Mouse (Mus musculus): ENCODE data around the gene Atp6v1g2. TPM values are rescaled to one million over a fixed set of nuclear protein-coding genes. Genes with fewer than 3 reads are reported as not detected.

Gene Atp6v1g2
- polyA plus RNA-seq, 1 experiment, result 628 TPM

DNA sequence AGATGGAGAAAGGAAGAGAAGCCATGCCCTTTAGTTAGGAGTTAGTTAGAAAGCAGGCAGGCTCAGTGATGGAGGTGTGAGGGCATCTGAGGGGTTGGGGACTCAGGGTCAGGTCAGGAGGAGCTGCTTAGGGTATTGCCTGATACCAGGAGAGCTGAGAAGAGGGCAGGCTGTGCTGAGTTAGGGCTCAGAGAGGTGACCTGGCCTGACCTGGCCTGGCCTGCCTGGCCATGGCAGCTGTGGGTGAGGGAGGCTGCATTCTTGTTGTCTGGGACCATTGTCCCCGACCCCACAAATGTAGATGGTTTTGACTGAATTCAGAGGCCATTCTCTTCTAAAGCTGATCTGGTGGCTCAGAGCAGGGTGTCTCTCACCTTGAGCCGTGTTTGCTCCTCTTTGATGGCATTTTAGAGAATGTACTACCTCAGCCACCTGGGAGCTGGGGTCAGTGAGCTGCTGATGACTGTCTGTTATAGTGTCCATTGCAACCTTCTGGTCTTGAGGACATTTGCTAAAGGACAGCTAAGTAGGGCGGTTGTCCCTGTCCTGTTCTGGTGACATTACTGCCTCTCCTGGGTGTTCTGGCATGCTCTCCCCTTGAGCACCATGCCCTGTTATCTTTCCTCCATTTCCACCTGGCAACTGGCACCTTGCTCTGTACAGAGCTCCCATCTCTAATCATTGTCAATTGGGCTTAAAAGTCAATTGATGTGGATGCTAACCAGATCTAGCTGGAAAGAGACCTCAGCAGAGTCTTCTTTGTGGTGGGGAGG lies 17.1 kb downstream of the Atp6v1g2 start:
- no peaks in the 10 kb centered on the region for H3K27me3 ChIP-seq (ENCODE audit: control insufficient read depth, insufficient read depth, low read length)
- DNase-seq, result no peak
- H3K4me3 ChIP-seq (replicated peaks; ENCODE audit: insufficient read depth, low read depth, low read length), result no peak overlapping the region
- peaks cover 31% of the 10 kb centered on the region for H3K4me1 ChIP-seq (ENCODE audit: control insufficient read depth, insufficient read depth, low read length)
- no peak overlapping the region for H3K27ac ChIP-seq (ENCODE audit: insufficient read depth, low read length)
- WGBS, result 62% methylated on average over 3 of the region's 3 CpGs
- TF ChIP-seq CTCF (IDR thresholded peaks at IDR 0.05; ENCODE audit: borderline replicate concordance, insufficient read depth, low read depth, low read length) (no peak), POLR2A (IDR thresholded peaks at IDR 0.05; ENCODE audit: borderline replicate concordance, insufficient read depth, low read length) (no peak)

DNA sequence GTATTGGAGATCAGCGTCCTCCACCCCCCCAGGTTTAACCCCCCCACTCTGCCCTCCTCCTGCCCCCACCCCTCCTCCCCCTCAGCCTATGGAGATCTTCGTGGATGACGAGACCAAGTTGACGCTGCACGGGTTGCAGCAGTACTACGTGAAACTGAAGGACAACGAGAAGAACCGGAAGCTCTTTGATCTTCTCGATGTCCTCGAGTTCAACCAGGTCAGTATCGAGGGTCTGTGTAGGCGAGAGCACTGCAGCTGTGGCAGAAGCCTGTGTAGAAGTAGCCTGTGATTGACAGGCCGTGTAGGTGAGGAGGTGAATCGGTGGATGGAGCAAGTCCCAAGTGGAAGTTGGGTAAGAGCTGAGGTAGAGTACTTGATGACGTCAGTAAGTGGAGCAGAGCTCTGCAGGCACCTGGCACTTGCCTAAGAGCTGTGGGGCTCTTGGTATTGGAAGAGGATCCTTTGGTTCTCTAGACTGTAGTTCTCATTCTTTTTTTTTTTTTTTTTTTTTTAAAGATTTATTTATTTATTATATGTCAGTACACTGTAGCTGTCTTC lies 17.8 kb downstream of the Atp6v1g2 start:
- H3K27me3 ChIP-seq (ENCODE audit: control insufficient read depth, insufficient read depth, low read length), result no peaks in the 10 kb centered on the region
- WGBS, result 58% methylated on average over 15 of the region's 15 CpGs
- TF ChIP-seq POLR2A (IDR thresholded peaks at IDR 0.05; ENCODE audit: borderline replicate concordance, insufficient read depth, low read length) (no peak), CTCF (IDR thresholded peaks at IDR 0.05; ENCODE audit: borderline replicate concordance, insufficient read depth, low read depth, low read length) (no peak)
- H3K27ac ChIP-seq (ENCODE audit: insufficient read depth, low read length), result no peak overlapping the region
- peaks cover 25% of the 10 kb centered on the region for H3K4me1 ChIP-seq (ENCODE audit: control insufficient read depth, insufficient read depth, low read length)
- DNase-seq, result peak in 1 of 2 experiments; percentile 68
- H3K4me3 ChIP-seq (replicated peaks; ENCODE audit: insufficient read depth, low read depth, low read length), result no peak overlapping the region

DNA sequence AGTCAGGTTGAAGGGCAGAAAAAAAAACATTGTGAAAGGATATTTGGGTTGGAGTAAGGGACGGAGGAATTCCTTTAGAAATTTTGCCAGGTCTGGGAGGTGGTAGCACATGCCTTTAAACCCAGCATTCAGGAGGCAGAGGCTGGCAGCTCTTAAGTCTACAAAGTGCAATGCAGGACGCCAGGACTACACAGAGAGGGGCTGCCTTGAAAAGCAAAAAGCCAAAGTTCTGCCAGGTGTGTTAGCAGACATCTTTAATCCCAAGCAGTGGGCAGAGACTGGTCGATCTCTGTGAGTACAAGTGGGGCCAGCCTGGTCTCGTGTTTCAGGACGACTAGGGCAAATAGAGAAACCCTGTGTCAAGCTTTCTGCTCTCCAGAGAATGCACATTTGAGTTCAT lies 18.5 kb downstream of the Atp6v1g2 start:
- Histone ChIP-seq H3K27me3 (ENCODE audit: control insufficient read depth, insufficient read depth, low read length) (no peaks in the 10 kb centered on the region), H3K4me3 (replicated peaks; ENCODE audit: insufficient read depth, low read depth, low read length) (no peak overlapping the region), H3K4me1 (ENCODE audit: control insufficient read depth, insufficient read depth, low read length) (peaks cover 22% of the 10 kb centered on the region), H3K27ac (ENCODE audit: insufficient read depth, low read length) (no peak overlapping the region)
- WGBS, result 72% methylated on average over 5 of the region's 5 CpGs
- DNase-seq, result no peak
- no peak for TF ChIP-seq POLR2A (IDR thresholded peaks at IDR 0.05; ENCODE audit: borderline replicate concordance, insufficient read depth, low read length)

DNA sequence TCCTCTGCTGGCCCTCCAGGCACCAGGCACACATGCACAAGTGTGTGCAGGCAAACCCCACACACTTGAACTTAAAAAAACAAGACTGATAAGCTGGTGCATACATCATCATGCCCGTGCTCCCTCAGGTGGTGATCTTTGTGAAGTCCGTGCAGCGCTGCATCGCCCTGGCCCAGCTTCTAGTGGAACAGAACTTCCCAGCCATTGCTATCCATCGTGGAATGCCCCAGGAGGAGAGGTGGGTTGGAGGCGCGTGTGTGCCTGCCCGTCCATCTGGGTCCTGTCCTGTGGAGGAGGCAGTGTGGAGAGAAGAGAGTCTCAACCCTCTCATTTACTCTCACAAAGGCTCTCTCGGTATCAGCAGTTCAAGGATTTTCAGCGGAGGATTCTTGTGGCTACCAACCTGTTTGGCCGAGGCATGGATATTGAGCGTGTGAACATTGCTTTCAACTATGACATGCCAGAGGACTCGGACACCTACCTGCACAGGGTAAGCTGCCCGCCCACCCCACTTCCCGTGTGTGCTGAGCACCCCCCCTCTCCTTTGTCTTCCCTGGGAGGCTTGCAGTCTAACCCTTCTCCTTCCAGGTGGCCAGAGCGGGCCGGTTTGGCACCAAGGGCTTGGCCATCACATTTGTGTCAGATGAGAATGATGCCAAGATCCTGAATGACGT lies 19.3 kb downstream of the Atp6v1g2 start:
- Histone ChIP-seq H3K4me1 (ENCODE audit: control insufficient read depth, insufficient read depth, low read length) (peaks cover 22% of the 10 kb centered on the region), H3K4me3 (replicated peaks; ENCODE audit: insufficient read depth, low read depth, low read length) (no peak overlapping the region), H3K27me3 (ENCODE audit: control insufficient read depth, insufficient read depth, low read length) (no peaks in the 10 kb centered on the region), H3K27ac (ENCODE audit: insufficient read depth, low read length) (no peak overlapping the region)
- DNase-seq, result no peak
- 47% methylated on average over 18 of the region's 18 CpGs for WGBS
- TF ChIP-seq CTCF (IDR thresholded peaks at IDR 0.05; ENCODE audit: borderline replicate concordance, insufficient read depth, low read depth, low read length), result no peak

DNA sequence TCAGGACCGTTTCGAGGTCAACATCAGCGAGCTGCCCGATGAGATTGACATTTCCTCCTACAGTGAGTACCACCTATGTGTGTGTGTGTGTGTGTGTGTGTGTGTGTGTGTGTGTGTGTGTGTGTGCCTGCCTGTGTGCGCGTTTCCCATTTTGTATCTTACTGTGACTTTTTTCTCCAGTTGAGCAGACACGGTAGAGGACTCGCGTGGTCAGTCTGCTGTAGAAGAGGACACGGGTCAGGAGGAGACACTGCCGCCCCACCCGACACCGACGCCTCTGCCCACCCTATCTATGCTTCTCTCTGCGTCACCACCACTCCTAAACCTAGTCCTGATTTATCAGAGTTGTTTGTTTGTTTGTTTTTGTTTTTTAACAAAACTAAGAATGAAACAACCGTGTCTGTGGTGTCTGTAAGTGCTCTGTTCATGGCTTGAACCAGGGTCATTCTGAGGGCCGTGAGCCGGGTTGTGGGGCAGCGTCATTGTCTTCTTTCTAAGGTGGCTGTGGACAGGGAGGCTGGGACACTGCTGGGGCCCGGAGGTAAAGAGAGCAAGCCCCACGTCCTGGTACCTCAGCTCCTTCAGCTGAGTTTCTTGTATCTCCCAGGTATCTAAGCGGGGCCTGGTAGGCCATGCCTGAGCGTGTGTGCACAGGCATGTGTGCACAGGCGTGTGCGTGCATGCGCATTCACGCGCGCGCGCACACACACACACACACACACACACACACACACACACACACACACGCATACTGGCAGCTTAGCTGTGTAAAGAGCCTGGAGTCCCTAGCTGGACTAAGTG lies 20.0 kb downstream of the Atp6v1g2 start:
- DNase-seq, result no peak
- H3K4me3 ChIP-seq (replicated peaks; ENCODE audit: insufficient read depth, low read depth, low read length), result no peak overlapping the region
- peaks cover 22% of the 10 kb centered on the region for H3K4me1 ChIP-seq (ENCODE audit: control insufficient read depth, insufficient read depth, low read length)
- H3K27me3 ChIP-seq (ENCODE audit: control insufficient read depth, insufficient read depth, low read length), result no peaks in the 10 kb centered on the region
- no peak for TF ChIP-seq POLR2A (IDR thresholded peaks at IDR 0.05; ENCODE audit: borderline replicate concordance, insufficient read depth, low read length)
- no peak for TF ChIP-seq CTCF (IDR thresholded peaks at IDR 0.05; ENCODE audit: borderline replicate concordance, insufficient read depth, low read depth, low read length)
- no peak overlapping the region for H3K27ac ChIP-seq (ENCODE audit: insufficient read depth, low read length)
- 68% methylated on average over 32 of the region's 32 CpGs for WGBS

DNA sequence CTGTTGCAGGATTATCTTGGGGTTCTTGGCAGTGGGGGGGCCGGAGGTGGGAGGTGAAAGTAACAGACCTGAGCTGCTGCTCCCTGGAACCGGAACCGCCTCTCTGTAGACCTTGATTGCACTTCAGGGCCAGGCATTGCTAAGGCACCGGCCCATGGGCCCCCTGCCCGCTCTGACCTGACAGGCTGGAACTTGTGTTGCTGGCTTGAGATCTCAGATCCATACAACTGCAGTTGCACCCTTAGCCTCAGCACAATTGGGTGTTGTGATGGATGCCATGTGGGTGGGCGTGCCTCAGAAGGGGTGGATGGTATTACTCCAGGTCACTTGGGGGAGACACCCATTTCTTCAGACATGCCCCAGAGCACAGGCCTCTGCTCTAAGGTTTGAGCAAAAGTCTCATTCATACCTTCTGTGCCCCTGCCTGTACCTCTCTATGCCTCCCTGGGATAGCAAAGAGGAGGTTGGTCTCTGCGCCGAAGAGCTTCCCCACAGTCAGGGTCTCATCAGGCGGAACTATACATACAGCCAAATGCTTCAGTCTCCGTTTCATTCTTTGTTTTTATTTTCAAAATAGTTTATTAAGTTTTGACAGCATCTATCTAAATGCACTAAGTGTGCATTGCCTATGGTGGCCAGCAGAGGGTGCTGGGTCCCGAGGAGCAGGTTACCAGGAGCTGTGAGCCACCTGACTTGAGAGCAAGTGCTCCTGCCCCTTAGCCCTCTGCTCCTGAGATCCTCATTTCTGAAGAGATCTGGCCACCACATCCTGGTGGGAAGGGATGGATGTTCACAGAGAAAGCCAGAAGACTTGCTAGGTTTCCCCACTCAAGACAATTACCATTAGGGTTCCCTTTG lies 21.0 kb downstream of the Atp6v1g2 start:
- peak; percentile 50 to 68 for DNase-seq
- no peak overlapping the region for H3K4me3 ChIP-seq (replicated peaks; ENCODE audit: insufficient read depth, low read depth, low read length)
- TF ChIP-seq CTCF (IDR thresholded peaks at IDR 0.05; ENCODE audit: borderline replicate concordance, insufficient read depth, low read depth, low read length) (peak; percentile 79), POLR2A (IDR thresholded peaks at IDR 0.05; ENCODE audit: borderline replicate concordance, insufficient read depth, low read length) (peak; percentile 7; the same call in 1 of the 2 replicates)

DNA sequence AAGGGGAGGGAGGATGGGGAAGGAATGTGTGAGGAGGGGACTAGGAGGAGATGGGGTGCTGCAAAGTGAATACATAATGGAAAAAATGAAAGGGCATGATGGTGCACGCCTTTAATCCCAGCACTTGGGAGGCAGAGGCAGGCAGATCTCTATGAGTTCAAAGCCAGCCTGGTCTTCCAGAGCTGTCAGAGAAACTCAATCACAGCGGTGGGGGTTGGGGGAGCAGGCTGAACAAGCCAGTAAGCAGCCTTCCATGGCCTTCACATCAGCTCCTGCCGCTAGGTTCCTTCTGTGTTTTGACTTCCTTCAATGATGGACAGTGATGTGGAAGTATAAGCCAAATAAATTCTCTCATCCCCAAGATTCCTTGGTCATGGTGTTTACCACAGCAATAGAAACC lies 21.8 kb downstream of the Atp6v1g2 start:
- peaks cover 20% of the 10 kb centered on the region for H3K4me1 ChIP-seq (ENCODE audit: control insufficient read depth, insufficient read depth, low read length)
- no peak overlapping the region for H3K4me3 ChIP-seq (replicated peaks; ENCODE audit: insufficient read depth, low read depth, low read length)
- DNase-seq, result no peak
- H3K27ac ChIP-seq (ENCODE audit: insufficient read depth, low read length), result no peak overlapping the region
- H3K27me3 ChIP-seq (ENCODE audit: control insufficient read depth, insufficient read depth, low read length), result no peaks in the 10 kb centered on the region
- 71% methylated on average over 3 of the region's 3 CpGs for WGBS
- TF ChIP-seq CTCF (IDR thresholded peaks at IDR 0.05; ENCODE audit: borderline replicate concordance, insufficient read depth, low read depth, low read length), result no peak
- no peak for TF ChIP-seq POLR2A (IDR thresholded peaks at IDR 0.05; ENCODE audit: borderline replicate concordance, insufficient read depth, low read length)

More for the DNA sequence above, 21.0 kb downstream of the Atp6v1g2 start:
- Histone ChIP-seq H3K27ac (ENCODE audit: insufficient read depth, low read length) (no peak overlapping the region), H3K27me3 (ENCODE audit: control insufficient read depth, insufficient read depth, low read length) (no peaks in the 10 kb centered on the region), H3K4me1 (ENCODE audit: control insufficient read depth, insufficient read depth, low read length) (peaks cover 22% of the 10 kb centered on the region)
- WGBS, result 46% methylated on average over 11 of the region's 11 CpGs

Measured in cerebellum, adult 2 months (tissue).